Mouse (Mus musculus) common myeloid progenitor, adult 5-6 weeks (primary cell): ENCODE measurements around the gene Chd5. TPM values are rescaled to one million over a fixed set of nuclear protein-coding genes. Genes with fewer than 3 reads are reported as not detected.

ENCODE experiments used
- ATAC-seq: replicated peaks from 2 replicates; pipeline ENCODE4 v1.8.0; 2016; ENCODE audit warnings: low read depth, mild to moderate bottlenecking, moderate TSS enrichment, inconsistent platforms; ENCODE audit not compliant: poor library complexity, severe bottlenecking
- total RNA-seq: library from RNA; stranded (forward); fragments of 200-1000, 187-1606 nt; gene quantifications from 2 replicates; pipeline ENCODE4 v1.2.3, GENCODE M21; 2017

Chd5 gene
- total RNA-seq, 1 experiment from 2014 or later = 0.05 TPM

- no peak for ATAC-seq
These were observed 80.0 kb downstream of the Chd5 start for GRCm38 (mm10) chr4:152418229-152419060.

GRCm38 (mm10) chr4:152423576-152423975 lies 85.1 kb downstream of the Chd5 start:
- no peak for ATAC-seq

GRCm38 (mm10) chr4:152424341-152424740 lies 85.9 kb downstream of the Chd5 start:
- ATAC-seq = no peak

GRCm38 (mm10) chr4:152424922-152425321 lies 86.5 kb downstream of the Chd5 start:
- no peak for ATAC-seq

- ATAC-seq = no peak
These were observed 89.8 kb downstream of the Chd5 start for GRCm38 (mm10) chr4:152428259-152428658.

- ATAC-seq = peak; percentile 28; the same call in 1 of the 2 replicates
These were observed 93.9 kb downstream of the Chd5 start for GRCm38 (mm10) chr4:152432308-152432707.

GRCm38 (mm10) chr4:152434836-152435235 lies 96.4 kb downstream of the Chd5 start:
- peak; percentile 83 for ATAC-seq

GRCm38 (mm10) chr4:152435255-152435654 lies 96.8 kb downstream of the Chd5 start:
- ATAC-seq = peak; percentile 72

Other genes starting within 250 kb of the Chd5 start
- not detected in 2 replicates for gene Tnfrsf25, start 222.7 kb upstream of the Chd5 start, total RNA-seq
- gene Espn, start 186.3 kb upstream of the Chd5 start, total RNA-seq = 1.3 and 1.8 TPM in 2 replicates
- not detected in 2 replicates for gene Hes2, start 179.8 kb upstream of the Chd5 start, total RNA-seq
- gene Acot7, start 160.5 kb upstream of the Chd5 start, total RNA-seq = 58.2 and 59.6 TPM in 2 replicates
- under 0.01 TPM in 1 of 2 replicates, not detected in the other for gene Gpr153, start 64.4 kb upstream of the Chd5 start, total RNA-seq
- not detected in 2 replicates for gene Hes3, start 47.0 kb upstream of the Chd5 start, total RNA-seq
- 12.2 and 17.7 TPM in 2 replicates for gene Icmt, start 41.4 kb upstream of the Chd5 start, total RNA-seq
- not detected in 2 replicates for gene Rnf207, start 19.7 kb upstream of the Chd5 start, total RNA-seq
- 3,442 and 3,905 TPM in 2 replicates for gene Rpl22, start 12.9 kb upstream of the Chd5 start, total RNA-seq
- gene Nphp4, start 138.1 kb downstream of the Chd5 start, total RNA-seq = 0.41 TPM in 1 of 2 replicates, not detected in the other
- 59.8 and 61.7 TPM in 2 replicates for gene Kcnab2, start 139.2 kb downstream of the Chd5 start, total RNA-seq